Mouse (Mus musculus): ENCODE data around the gene Pkn2. TPM values are rescaled to one million over a fixed set of nuclear protein-coding genes. Genes with fewer than 3 reads are reported as not detected.

Gene Pkn2
- polyA plus RNA-seq, 1 experiment from 2014 or later, result 29.1 TPM

DNA sequence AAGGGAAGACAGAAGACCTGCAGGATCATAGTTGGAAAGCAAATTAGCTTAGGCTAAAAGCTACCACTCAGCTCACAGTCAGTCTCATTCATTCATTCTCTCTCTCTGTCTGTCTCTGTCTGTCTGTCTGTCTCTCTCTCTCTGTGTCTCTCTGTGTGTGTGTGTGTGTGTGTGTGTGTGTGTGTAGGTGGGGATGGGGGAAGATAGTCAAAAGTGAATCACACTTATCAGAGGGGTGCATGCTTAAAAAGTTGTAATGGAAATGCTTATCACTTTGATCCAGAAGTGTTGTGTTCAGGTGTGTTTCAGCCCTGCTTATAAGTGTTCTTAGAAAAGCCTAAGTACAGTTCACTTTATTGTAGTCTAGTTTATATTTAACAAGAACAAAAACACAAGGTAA, 2.8 kb upstream of the Pkn2 start:
- Histone ChIP-seq H3K4me2 (no peak overlapping the region), H3K9me3 (no peaks in the 10 kb centered on the region), H3K27ac (no peak overlapping the region), H3K4me1 (replicated peaks) (peaks cover 4% of the 10 kb centered on the region; the same call in 1 of the 2 replicates), H3K9ac (no peak overlapping the region), H3K27me3 (no peaks in the 10 kb centered on the region), H3K36me3 (no peaks in the 10 kb centered on the region), H3K4me3 (no peak overlapping the region)
- no peak for ATAC-seq (ENCODE audit: low FRiP score)

GRCm38 (mm10) chr3:142881589-142881871, 274 bp downstream of the Pkn2 start:
- WGBS, result 0% methylated on average over 17 of the region's 40 CpGs
- Histone ChIP-seq H3K36me3 (no peaks in the 10 kb centered on the region), H3K9me3 (no peaks in the 10 kb centered on the region), H3K27me3 (no peaks in the 10 kb centered on the region), H3K4me3 (peak overlapping the region; percentile 99), H3K4me2 (peak overlapping the region; percentile 62), H3K27ac (peak overlapping the region; percentile 95), H3K4me1 (replicated peaks) (peaks cover 4% of the 10 kb centered on the region), H3K9ac (peak overlapping the region; percentile 96)
- ATAC-seq (ENCODE audit: low FRiP score), result peak; percentile 76

- H3K27me3 ChIP-seq, result no peaks in the 10 kb centered on the region
Observed at GRCm38 (mm10) chr3:142880790-142881588, 815 bp downstream of the Pkn2 start.

DNA sequence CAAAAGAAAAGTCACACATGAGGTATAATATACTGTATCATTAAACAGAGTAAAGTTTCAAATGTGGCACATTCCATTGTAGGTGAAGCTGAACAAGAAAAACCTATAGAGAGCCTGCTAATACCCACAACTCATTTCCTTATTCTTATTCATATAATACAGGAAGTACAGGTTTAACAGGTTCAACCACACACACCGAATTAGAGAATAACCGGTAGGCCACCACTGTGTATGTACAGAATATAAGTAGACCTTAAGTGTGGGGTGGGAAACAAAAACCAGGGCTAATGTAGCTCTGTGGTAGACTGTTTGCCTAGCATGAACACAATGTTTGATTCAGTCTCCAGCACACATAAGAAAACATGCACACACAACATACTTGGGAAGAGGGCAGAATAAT, 18.6 kb downstream of the Pkn2 start:
- Histone ChIP-seq H3K4me2 (no peak overlapping the region), H3K27ac (no peak overlapping the region), H3K9ac (no peak overlapping the region), H3K9me3 (no peaks in the 10 kb centered on the region), H3K27me3 (no peaks in the 10 kb centered on the region), H3K4me3 (no peak overlapping the region), H3K4me1 (replicated peaks) (no peaks in the 10 kb centered on the region), H3K36me3 (no peaks in the 10 kb centered on the region)
- 97% methylated on average over 2 of the region's 2 CpGs for WGBS
- no peak for ATAC-seq (ENCODE audit: low FRiP score)

More at GRCm38 (mm10) chr3:142880790-142881588, 815 bp downstream of the Pkn2 start:
- H3K36me3 ChIP-seq, result no peaks in the 10 kb centered on the region
- peak overlapping the region; percentile 95 for H3K27ac ChIP-seq
- peak overlapping the region; percentile 96 for H3K9ac ChIP-seq
- peak overlapping the region; percentile 99 for H3K4me3 ChIP-seq
- WGBS, result 1% methylated on average over 59 of the region's 72 CpGs
- H3K9me3 ChIP-seq, result no peaks in the 10 kb centered on the region
- ATAC-seq (ENCODE audit: low FRiP score), result peak; percentile 18
- H3K4me2 ChIP-seq, result peak overlapping the region; percentile 62
- peaks cover 4% of the 10 kb centered on the region for H3K4me1 ChIP-seq (replicated peaks)

- Histone ChIP-seq H3K27ac (no peak overlapping the region), H3K4me1 (replicated peaks) (no peaks in the 10 kb centered on the region), H3K9ac (no peak overlapping the region), H3K27me3 (no peaks in the 10 kb centered on the region), H3K9me3 (no peaks in the 10 kb centered on the region), H3K36me3 (no peaks in the 10 kb centered on the region), H3K4me3 (no peak overlapping the region), H3K4me2 (no peak overlapping the region)
- 84% methylated on average over 3 of the region's 3 CpGs for WGBS
- ATAC-seq (ENCODE audit: low FRiP score), result no peak
Observed at GRCm38 (mm10) chr3:142856832-142857231, 25.0 kb downstream of the Pkn2 start.

- Histone ChIP-seq H3K27ac (no peak overlapping the region), H3K9ac (no peak overlapping the region)
- WGBS, result 79% methylated on average over 4 of the region's 4 CpGs
Observed at GRCm38 (mm10) chr3:142855961-142856472, 25.8 kb downstream of the Pkn2 start.

GRCm38 (mm10) chr3:142852911-142853310, 28.9 kb downstream of the Pkn2 start:
- Histone ChIP-seq H3K4me1 (replicated peaks) (no peaks in the 10 kb centered on the region), H3K4me3 (no peak overlapping the region), H3K27ac (no peak overlapping the region), H3K9me3 (no peaks in the 10 kb centered on the region), H3K4me2 (no peak overlapping the region), H3K27me3 (no peaks in the 10 kb centered on the region), H3K9ac (no peak overlapping the region), H3K36me3 (no peaks in the 10 kb centered on the region)
- WGBS, result 89% methylated on average over 3 of the region's 3 CpGs
- no peak for ATAC-seq (ENCODE audit: low FRiP score)

More at GRCm38 (mm10) chr3:142855961-142856472, 25.8 kb downstream of the Pkn2 start:
- Histone ChIP-seq H3K27me3 (no peaks in the 10 kb centered on the region), H3K36me3 (no peaks in the 10 kb centered on the region), H3K4me2 (no peak overlapping the region), H3K4me3 (no peak overlapping the region), H3K9me3 (no peaks in the 10 kb centered on the region), H3K4me1 (replicated peaks) (no peaks in the 10 kb centered on the region)
- no peak for ATAC-seq (ENCODE audit: low FRiP score)

DNA sequence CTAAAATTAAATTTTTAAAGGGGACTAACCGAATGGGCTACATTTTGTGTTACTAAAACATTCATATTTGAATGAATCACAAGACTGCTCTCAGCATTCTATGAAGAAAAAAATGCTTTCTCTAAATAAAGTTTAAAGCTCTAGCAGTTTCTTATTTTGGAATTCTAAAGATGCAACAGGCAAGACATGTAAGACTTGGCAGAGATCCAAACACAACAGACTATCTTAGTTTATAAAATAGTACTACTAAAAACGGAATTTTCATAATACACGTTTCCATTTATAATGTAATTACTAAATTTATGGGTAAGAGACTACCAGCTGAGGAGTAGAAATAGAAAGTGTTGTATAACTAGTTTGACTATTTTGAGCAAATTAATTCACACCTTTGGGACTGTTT, 30.2 kb downstream of the Pkn2 start:
- ATAC-seq (ENCODE audit: low FRiP score), result no peak
- no peaks in the 10 kb centered on the region for H3K36me3 ChIP-seq
- H3K4me1 ChIP-seq (replicated peaks), result no peaks in the 10 kb centered on the region
- no peak overlapping the region for H3K4me2 ChIP-seq
- no peaks in the 10 kb centered on the region for H3K9me3 ChIP-seq
- WGBS, result 92% methylated on average over 3 of the region's 3 CpGs
- H3K4me3 ChIP-seq, result no peak overlapping the region
- H3K27ac ChIP-seq, result no peak overlapping the region
- no peaks in the 10 kb centered on the region for H3K27me3 ChIP-seq
- no peak overlapping the region for H3K9ac ChIP-seq

GRCm38 (mm10) chr3:142839961-142840360, 41.8 kb downstream of the Pkn2 start:
- Histone ChIP-seq H3K36me3 (no peaks in the 10 kb centered on the region), H3K9ac (no peak overlapping the region), H3K9me3 (no peaks in the 10 kb centered on the region), H3K27ac (no peak overlapping the region), H3K4me2 (no peak overlapping the region), H3K27me3 (no peaks in the 10 kb centered on the region), H3K4me3 (no peak overlapping the region), H3K4me1 (replicated peaks) (peaks cover 6% of the 10 kb centered on the region; the same call in 1 of the 2 replicates)
- 44% methylated on average over 4 of the region's 4 CpGs for WGBS
- no peak for ATAC-seq (ENCODE audit: low FRiP score)

DNA sequence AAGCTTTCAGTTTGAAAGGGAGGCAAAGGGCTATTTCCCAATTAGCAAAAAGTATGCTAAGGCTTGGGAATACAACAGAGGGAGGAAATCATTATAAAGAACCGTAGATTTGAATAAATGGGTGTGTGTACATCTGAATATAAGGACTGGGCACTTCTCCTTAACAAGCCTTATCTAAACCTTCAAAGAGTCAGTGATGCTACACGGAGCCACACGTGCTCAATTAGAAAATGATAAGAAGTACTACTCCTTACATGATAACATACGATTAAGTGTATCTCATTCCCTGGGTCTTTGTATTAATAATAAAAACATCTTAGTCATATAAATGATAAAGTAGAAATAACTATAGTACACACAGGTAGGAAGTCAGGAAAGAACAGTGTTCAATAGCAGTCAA, 47.0 kb downstream of the Pkn2 start:
- Histone ChIP-seq H3K27ac (0 out of 2 replicates have a peak overlapping the region, but pooled peaks have one; percentile 12), H3K36me3 (no peaks in the 10 kb centered on the region), H3K9me3 (no peaks in the 10 kb centered on the region), H3K27me3 (no peaks in the 10 kb centered on the region), H3K4me2 (no peak overlapping the region), H3K4me1 (replicated peaks) (peaks cover 6% of the 10 kb centered on the region; the same call in 1 of the 2 replicates), H3K9ac (no peak overlapping the region), H3K4me3 (no peak overlapping the region)
- 92% methylated on average over 4 of the region's 4 CpGs for WGBS
- ATAC-seq (ENCODE audit: low FRiP score), result no peak

- no peak for ATAC-seq (ENCODE audit: low FRiP score)
- no peak overlapping the region for H3K27ac ChIP-seq
- no peaks in the 10 kb centered on the region for H3K9me3 ChIP-seq
- H3K4me2 ChIP-seq, result no peak overlapping the region
- WGBS, result 96% methylated on average over 4 of the region's 4 CpGs
- H3K9ac ChIP-seq, result no peak overlapping the region
- H3K4me1 ChIP-seq (replicated peaks), result peaks cover 6% of the 10 kb centered on the region; the same call in 1 of the 2 replicates
- H3K4me3 ChIP-seq, result no peak overlapping the region
- H3K27me3 ChIP-seq, result no peaks in the 10 kb centered on the region
- H3K36me3 ChIP-seq, result no peaks in the 10 kb centered on the region
Observed at GRCm38 (mm10) chr3:142834024-142834423, 47.8 kb downstream of the Pkn2 start.

DNA sequence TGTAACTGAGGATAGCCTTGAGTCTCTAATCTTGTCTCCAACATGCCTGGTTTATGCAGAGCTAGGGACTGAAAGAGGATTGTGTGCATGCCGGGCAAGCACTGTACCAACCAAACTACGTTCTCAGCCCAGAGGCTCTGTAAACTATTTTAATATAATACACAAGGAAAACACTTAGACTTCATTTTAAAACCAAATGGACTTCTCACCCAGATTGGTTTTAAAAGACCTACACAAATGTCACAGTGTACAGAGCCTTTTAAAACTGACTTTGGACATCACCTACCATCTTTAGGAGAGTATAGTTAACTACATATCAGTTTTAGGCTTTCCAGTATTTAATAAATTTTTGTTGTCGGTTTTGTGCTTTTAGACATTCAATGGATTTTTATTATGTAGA, 48.9 kb downstream of the Pkn2 start:
- peaks cover 6% of the 10 kb centered on the region; the same call in 1 of the 2 replicates for H3K4me1 ChIP-seq (replicated peaks)
- ATAC-seq (ENCODE audit: low FRiP score), result no peak
- no peak overlapping the region for H3K4me3 ChIP-seq
- H3K9ac ChIP-seq, result no peak overlapping the region
- H3K9me3 ChIP-seq, result no peaks in the 10 kb centered on the region
- no peaks in the 10 kb centered on the region for H3K27me3 ChIP-seq
- no peak overlapping the region for H3K4me2 ChIP-seq
- H3K27ac ChIP-seq, result no peak overlapping the region
- H3K36me3 ChIP-seq, result peaks cover 10% of the 10 kb centered on the region
- WGBS, result 92% methylated on average over 3 of the region's 3 CpGs

Measured in hindbrain, embryonic 13.5 days (tissue).